Mouse (Mus musculus): ENCODE data around the gene Gata2.

The Gata2 gene

GRCm38 (mm10) chr6:88208321-88208720 lies 14.6 kb downstream of the Gata2 start:
- no peak for DNase-seq (ENCODE audit: low spot score)

- DNase-seq (ENCODE audit: low spot score) = no peak
These were observed 15.8 kb downstream of the Gata2 start for GRCm38 (mm10) chr6:88209453-88209852.

- no peak for DNase-seq (ENCODE audit: low spot score)
These were observed 16.5 kb downstream of the Gata2 start for GRCm38 (mm10) chr6:88210182-88210581.

- DNase-seq (ENCODE audit: low spot score) = no peak
These were observed 22.1 kb downstream of the Gata2 start for GRCm38 (mm10) chr6:88215797-88216196.

- DNase-seq (ENCODE audit: low spot score) = peak; percentile 12
These were observed 22.5 kb downstream of the Gata2 start for GRCm38 (mm10) chr6:88216199-88216598.

GRCm38 (mm10) chr6:88219094-88219493 lies 25.4 kb downstream of the Gata2 start:
- peak; percentile 58 for DNase-seq (ENCODE audit: low spot score)

GRCm38 (mm10) chr6:88221968-88222367 lies 28.3 kb downstream of the Gata2 start, which contains the start of gene Dnajb8:
TSS of gene Dnajb8 (plus strand) at chr6:88222268.
- DNase-seq (ENCODE audit: low spot score) = no peak

GRCm38 (mm10) chr6:88226570-88226994 lies 32.9 kb downstream of the Gata2 start:
- DNase-seq (ENCODE audit: low spot score) = peak; percentile 77

- DNase-seq (ENCODE audit: low spot score) = no peak
These were observed 33.8 kb downstream of the Gata2 start for GRCm38 (mm10) chr6:88227537-88227936.

- no peak for DNase-seq (ENCODE audit: low spot score)
These were observed 35.5 kb downstream of the Gata2 start for GRCm38 (mm10) chr6:88229221-88229620.

- DNase-seq (ENCODE audit: low spot score) = no peak
These were observed 38.1 kb downstream of the Gata2 start for GRCm38 (mm10) chr6:88231821-88232220.

GRCm38 (mm10) chr6:88232221-88232620 lies 38.5 kb downstream of the Gata2 start:
- DNase-seq (ENCODE audit: low spot score) = no peak

GRCm38 (mm10) chr6:88233996-88234395 lies 40.3 kb downstream of the Gata2 start:
- DNase-seq (ENCODE audit: low spot score) = no peak

GRCm38 (mm10) chr6:88235461-88235860 lies 41.8 kb downstream of the Gata2 start:
- no peak for DNase-seq (ENCODE audit: low spot score)

GRCm38 (mm10) chr6:88235983-88236382 lies 42.3 kb downstream of the Gata2 start:
- DNase-seq (ENCODE audit: low spot score) = no peak

GRCm38 (mm10) chr6:88236513-88236912 lies 42.8 kb downstream of the Gata2 start:
- DNase-seq (ENCODE audit: low spot score) = peak; percentile 45

- no peak for DNase-seq (ENCODE audit: low spot score)
These were observed 48.9 kb downstream of the Gata2 start for GRCm38 (mm10) chr6:88242604-88243003.

GRCm38 (mm10) chr6:88249231-88249630 lies 55.5 kb downstream of the Gata2 start:
- DNase-seq (ENCODE audit: low spot score) = no peak

GRCm38 (mm10) chr6:88251396-88251795 lies 57.7 kb downstream of the Gata2 start:
- no peak for DNase-seq (ENCODE audit: low spot score)

GRCm38 (mm10) chr6:88251798-88252478 lies 58.2 kb downstream of the Gata2 start:
- DNase-seq (ENCODE audit: low spot score) = no peak

GRCm38 (mm10) chr6:88254082-88254481 lies 60.4 kb downstream of the Gata2 start:
- no peak for DNase-seq (ENCODE audit: low spot score)

GRCm38 (mm10) chr6:88255435-88255834 lies 61.7 kb downstream of the Gata2 start:
- no peak for DNase-seq (ENCODE audit: low spot score)
